Mouse (Mus musculus): Measurements from ENCODE around the gene Shisa5.

GRCm38 (mm10) chr9:109051651-109052489 is 13.5 kb downstream of the Shisa5 start:
- TF ChIP-seq CTCF (IDR thresholded peaks at IDR 0.05) (no peak), EP300 (IDR thresholded peaks at IDR 0.05) (no peak)
